Mouse (Mus musculus): ENCODE measurements around the gene B4galnt1.

GRCm38 (mm10) chr10:127137896-127138295 is 27.1 kb upstream of the B4galnt1 start:
- no peak for TF ChIP-seq POLR2A (IDR thresholded peaks at IDR 0.05; ENCODE audit: borderline replicate concordance, control insufficient read depth, low read depth, low read length)
- no peak for TF ChIP-seq CTCF (IDR thresholded peaks at IDR 0.05; ENCODE audit: control insufficient read depth, insufficient read depth, low read length)

Measured in bone marrow, adult 2 months (tissue).